Mouse (Mus musculus): ENCODE measurements around the gene Gm21969. TPM values are rescaled to one million over a fixed set of nuclear protein-coding genes. Genes with fewer than 3 reads are reported as not detected.

Gene Gm21969
- polyA plus RNA-seq, 1 experiment from 2014 or later, result not detected

GRCm38 (mm10) chr4:139587370-139587769, 15.6 kb upstream of the Gm21969 start:
- Histone ChIP-seq H3K4me3 (replicated peaks) (no peak overlapping the region), H3K9ac (no peak overlapping the region), H3K36me3 (no peaks in the 10 kb centered on the region), H3K4me2 (no peak overlapping the region), H3K9me3 (replicated peaks) (no peaks in the 10 kb centered on the region), H3K27me3 (no peaks in the 10 kb centered on the region), H3K27ac (no peak overlapping the region), H3K4me1 (replicated peaks) (peaks cover 47% of the 10 kb centered on the region)
- DNase-seq (no peak), ATAC-seq (ENCODE audit: low read depth) (no peak)
- 57% methylated on average over 4 of the region's 4 CpGs for WGBS (ENCODE audit: insufficient replicate concordance)

- Histone ChIP-seq H3K4me3 (replicated peaks) (no peak overlapping the region), H3K4me1 (replicated peaks) (peaks cover 43% of the 10 kb centered on the region), H3K27ac (no peak overlapping the region), H3K27me3 (no peaks in the 10 kb centered on the region), H3K9me3 (replicated peaks) (no peaks in the 10 kb centered on the region), H3K9ac (no peak overlapping the region), H3K36me3 (no peaks in the 10 kb centered on the region), H3K4me2 (no peak overlapping the region)
- 76% methylated on average over 4 of the region's 4 CpGs for WGBS (ENCODE audit: insufficient replicate concordance)
- no peak for ATAC-seq (ENCODE audit: low read depth)
- no peak for DNase-seq
These were observed 15.2 kb upstream of the Gm21969 start for GRCm38 (mm10) chr4:139587773-139588172.

GRCm38 (mm10) chr4:139589351-139590027, 13.5 kb upstream of the Gm21969 start:
- ATAC-seq (ENCODE audit: low read depth) (no peak), DNase-seq (no peak)
- Histone ChIP-seq H3K4me1 (replicated peaks) (peaks cover 28% of the 10 kb centered on the region), H3K4me2 (no peak overlapping the region), H3K4me3 (replicated peaks) (no peak overlapping the region), H3K36me3 (no peaks in the 10 kb centered on the region), H3K27me3 (no peaks in the 10 kb centered on the region), H3K27ac (no peak overlapping the region), H3K9me3 (replicated peaks) (no peaks in the 10 kb centered on the region), H3K9ac (no peak overlapping the region)
- 58% methylated on average over 5 of the region's 5 CpGs for WGBS (ENCODE audit: insufficient replicate concordance)

GRCm38 (mm10) chr4:139590446-139590845, 12.5 kb upstream of the Gm21969 start:
- DNase-seq, result no peak
- 44% methylated on average over 4 of the region's 4 CpGs for WGBS (ENCODE audit: insufficient replicate concordance)

GRCm38 (mm10) chr4:139592895-139593294, 10.1 kb upstream of the Gm21969 start:
- no peak for DNase-seq
- H3K9me3 ChIP-seq (replicated peaks), result no peaks in the 10 kb centered on the region
- H3K27me3 ChIP-seq, result 0 out of 2 replicates have a peak, but pooled peaks cover 9% of the 10 kb centered on the region
- H3K4me2 ChIP-seq, result no peak overlapping the region
- H3K36me3 ChIP-seq, result no peaks in the 10 kb centered on the region
- peaks cover 34% of the 10 kb centered on the region for H3K4me1 ChIP-seq (replicated peaks)
- H3K4me3 ChIP-seq (replicated peaks), result no peak overlapping the region
- H3K9ac ChIP-seq, result no peak overlapping the region
- 70% methylated on average over 7 of the region's 7 CpGs for WGBS (ENCODE audit: insufficient replicate concordance)
- H3K27ac ChIP-seq, result no peak overlapping the region
- ATAC-seq (ENCODE audit: low read depth), result no peak

More at GRCm38 (mm10) chr4:139590446-139590845, 12.5 kb upstream of the Gm21969 start:
- ATAC-seq (ENCODE audit: low read depth), result no peak
- Histone ChIP-seq H3K36me3 (no peaks in the 10 kb centered on the region), H3K27me3 (no peaks in the 10 kb centered on the region), H3K4me2 (no peak overlapping the region), H3K9ac (no peak overlapping the region), H3K9me3 (replicated peaks) (no peaks in the 10 kb centered on the region), H3K27ac (no peak overlapping the region), H3K4me3 (replicated peaks) (no peak overlapping the region), H3K4me1 (replicated peaks) (peaks cover 24% of the 10 kb centered on the region)

DNA sequence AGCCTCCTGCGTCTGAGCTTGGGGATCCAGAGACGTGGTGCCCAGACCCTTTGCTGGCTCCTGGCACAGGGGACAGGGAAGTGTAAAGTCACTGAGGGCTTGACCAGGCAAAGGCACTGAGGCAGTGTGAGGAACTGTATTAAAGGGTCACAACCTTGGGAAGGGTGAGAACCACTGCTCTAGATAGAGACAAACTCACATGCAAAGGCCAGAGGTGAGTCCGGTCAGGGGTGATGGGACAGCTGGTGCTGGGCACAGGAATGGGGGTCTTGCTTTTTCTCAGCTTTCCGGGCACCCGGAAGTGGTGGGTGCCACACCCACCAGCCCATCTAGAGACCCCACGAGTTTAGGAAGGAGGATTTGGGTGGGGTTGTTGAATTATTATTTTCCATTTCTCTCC, 9.6 kb upstream of the Gm21969 start:
- Histone ChIP-seq H3K36me3 (no peaks in the 10 kb centered on the region), H3K4me1 (replicated peaks) (peaks cover 39% of the 10 kb centered on the region), H3K9ac (no peak overlapping the region), H3K27ac (no peak overlapping the region), H3K4me3 (replicated peaks) (no peak overlapping the region), H3K27me3 (peaks cover 13% of the 10 kb centered on the region; the same call in 1 of the 2 replicates), H3K4me2 (no peak overlapping the region), H3K9me3 (replicated peaks) (no peaks in the 10 kb centered on the region)
- WGBS (ENCODE audit: insufficient replicate concordance), result 59% methylated on average over 6 of the region's 6 CpGs
- DNase-seq (no peak), ATAC-seq (ENCODE audit: low read depth) (no peak)

DNA sequence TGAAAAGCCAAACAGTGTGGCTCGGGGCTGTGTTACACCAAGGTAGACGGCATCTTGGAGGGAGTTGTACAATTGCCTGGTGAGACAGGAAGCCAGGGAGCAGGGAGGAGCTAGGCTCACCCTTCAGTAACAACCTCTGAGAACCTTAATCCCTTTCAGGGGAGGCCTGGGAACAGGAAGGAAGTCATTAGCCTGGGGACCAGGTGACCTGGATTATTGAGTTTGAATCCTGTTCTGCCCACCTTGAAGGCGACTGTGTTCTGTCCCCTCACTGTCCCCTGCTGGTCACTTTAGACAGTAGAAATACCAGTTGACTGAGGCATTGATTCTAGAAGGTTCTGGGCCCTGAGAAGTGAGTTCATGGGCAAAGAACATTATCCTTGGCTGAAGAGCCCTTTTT, 8.9 kb upstream of the Gm21969 start:
- no peak overlapping the region for H3K4me2 ChIP-seq
- H3K4me1 ChIP-seq (replicated peaks), result peaks cover 45% of the 10 kb centered on the region
- no peak for ATAC-seq (ENCODE audit: low read depth)
- H3K27me3 ChIP-seq, result peaks cover 20% of the 10 kb centered on the region; the same call in 1 of the 2 replicates
- 37% methylated on average over 3 of the region's 3 CpGs for WGBS (ENCODE audit: insufficient replicate concordance)
- H3K27ac ChIP-seq, result no peak overlapping the region
- no peaks in the 10 kb centered on the region for H3K9me3 ChIP-seq (replicated peaks)
- no peaks in the 10 kb centered on the region for H3K36me3 ChIP-seq
- DNase-seq, result no peak
- no peak overlapping the region for H3K9ac ChIP-seq
- H3K4me3 ChIP-seq (replicated peaks), result no peak overlapping the region

DNA sequence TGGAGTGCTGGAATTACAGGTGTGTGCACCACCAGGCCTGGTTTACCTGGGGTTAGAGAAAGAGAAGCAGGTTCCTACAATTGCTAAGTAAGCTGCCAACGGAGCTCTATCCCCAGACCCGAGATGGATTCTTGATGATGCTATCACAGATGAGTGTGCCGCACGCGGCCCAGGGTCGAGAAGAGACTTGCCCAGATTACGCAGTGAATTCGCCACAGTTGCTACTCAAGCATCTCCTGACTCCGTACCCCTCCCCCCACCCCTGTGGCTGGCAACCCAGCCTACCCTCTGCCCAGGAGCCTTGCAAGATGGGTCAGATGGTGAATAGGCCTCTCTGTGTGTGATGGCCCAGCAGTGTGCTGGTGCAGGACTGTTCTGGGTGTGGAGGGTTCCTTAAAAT, 6.3 kb upstream of the Gm21969 start:
- H3K4me1 ChIP-seq (replicated peaks), result peaks cover 62% of the 10 kb centered on the region
- no peak overlapping the region for H3K9ac ChIP-seq
- H3K27ac ChIP-seq, result 0 out of 2 replicates have a peak overlapping the region, but pooled peaks have one; percentile 74

GRCm38 (mm10) chr4:139597286-139598284, 5.4 kb upstream of the Gm21969 start:
- 21% methylated on average over 20 of the region's 20 CpGs for WGBS (ENCODE audit: insufficient replicate concordance)
- peaks cover 70% of the 10 kb centered on the region for H3K4me1 ChIP-seq (replicated peaks)
- no peak overlapping the region for H3K9ac ChIP-seq
- no peaks in the 10 kb centered on the region for H3K36me3 ChIP-seq
- H3K27ac ChIP-seq, result peak overlapping the region; percentile 74
- H3K4me3 ChIP-seq (replicated peaks), result no peak overlapping the region
- ATAC-seq (ENCODE audit: low read depth) (no peak), DNase-seq (no peak)
- H3K9me3 ChIP-seq (replicated peaks), result no peaks in the 10 kb centered on the region
- H3K27me3 ChIP-seq, result peaks cover 22% of the 10 kb centered on the region; the same call in 1 of the 2 replicates
- H3K4me2 ChIP-seq, result peak overlapping the region; percentile 45; the same call in 1 of the 2 replicates

More for the DNA sequence above, 6.3 kb upstream of the Gm21969 start:
- no peaks in the 10 kb centered on the region for H3K36me3 ChIP-seq
- 42% methylated on average over 9 of the region's 9 CpGs for WGBS (ENCODE audit: insufficient replicate concordance)
- ATAC-seq (ENCODE audit: low read depth) (no peak), DNase-seq (no peak)
- peaks cover 22% of the 10 kb centered on the region; the same call in 1 of the 2 replicates for H3K27me3 ChIP-seq
- H3K4me2 ChIP-seq, result no peak overlapping the region
- H3K9me3 ChIP-seq (replicated peaks), result no peaks in the 10 kb centered on the region
- no peak overlapping the region for H3K4me3 ChIP-seq (replicated peaks)

GRCm38 (mm10) chr4:139598356-139598755, 4.6 kb upstream of the Gm21969 start:
- H3K9ac ChIP-seq, result no peak overlapping the region
- DNase-seq (no peak), ATAC-seq (ENCODE audit: low read depth) (no peak)
- peak overlapping the region; percentile 45 for H3K4me2 ChIP-seq
- H3K4me1 ChIP-seq (replicated peaks), result peaks cover 77% of the 10 kb centered on the region
- peaks cover 22% of the 10 kb centered on the region; the same call in 1 of the 2 replicates for H3K27me3 ChIP-seq
- 19% methylated on average over 13 of the region's 13 CpGs for WGBS (ENCODE audit: insufficient replicate concordance)
- H3K4me3 ChIP-seq (replicated peaks), result no peak overlapping the region
- H3K27ac ChIP-seq, result peak overlapping the region; percentile 74
- H3K36me3 ChIP-seq, result no peaks in the 10 kb centered on the region
- H3K9me3 ChIP-seq (replicated peaks), result no peaks in the 10 kb centered on the region

- H3K9ac ChIP-seq, result no peak overlapping the region
- no peaks in the 10 kb centered on the region for H3K36me3 ChIP-seq
- 1% methylated on average over 12 of the region's 12 CpGs for WGBS (ENCODE audit: insufficient replicate concordance)
- peaks cover 22% of the 10 kb centered on the region; the same call in 1 of the 2 replicates for H3K27me3 ChIP-seq
- no peak overlapping the region; the same call in 1 of the 2 replicates for H3K4me3 ChIP-seq (replicated peaks)
- peak; percentile 53 for ATAC-seq (ENCODE audit: low read depth)
- H3K9me3 ChIP-seq (replicated peaks), result no peaks in the 10 kb centered on the region
- peak overlapping the region; percentile 74 for H3K27ac ChIP-seq
- peaks cover 77% of the 10 kb centered on the region for H3K4me1 ChIP-seq (replicated peaks)
- peak overlapping the region; percentile 45 for H3K4me2 ChIP-seq
- DNase-seq, result peak; percentile 14
These were observed 4.0 kb upstream of the Gm21969 start for GRCm38 (mm10) chr4:139598950-139599518.

Measured in liver, embryonic 13.5 days (tissue).